Mouse (Mus musculus) thymus, postnatal 25 days (tissue): ENCODE data around the gene Hmcn2.

ENCODE experiments used
- DNase-seq: peaks from one replicate; pipeline ENCODE4 v3.0.0; 2022

The Hmcn2 gene

GRCm38 (mm10) chr2:31490556-31490955, 176.3 kb downstream of the Hmcn2 start:
- DNase-seq = no peak

- DNase-seq = no peak
Measured at GRCm38 (mm10) chr2:31492308-31492707, 178.1 kb downstream of the Hmcn2 start.

DNA sequence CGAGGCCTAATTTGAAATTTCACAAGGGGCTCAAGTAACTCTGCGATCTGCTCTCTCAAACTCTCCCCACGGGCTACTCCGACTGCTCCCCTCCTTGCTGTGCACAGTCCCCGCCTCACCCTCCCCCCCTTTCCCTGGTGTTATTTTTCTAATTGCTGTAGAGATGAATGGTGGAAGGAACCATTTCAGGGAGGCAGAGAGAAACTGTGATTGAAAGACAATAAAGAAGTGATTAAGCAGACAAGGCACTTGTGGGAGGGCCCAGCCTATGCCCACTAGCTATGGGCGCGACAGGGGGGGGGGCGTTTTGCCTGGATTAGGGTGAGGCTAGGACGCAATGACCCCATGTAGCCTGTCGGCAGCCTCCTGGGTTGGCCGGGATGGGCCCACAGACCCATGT, 179.0 kb downstream of the Hmcn2 start:
- no peak for DNase-seq

DNA sequence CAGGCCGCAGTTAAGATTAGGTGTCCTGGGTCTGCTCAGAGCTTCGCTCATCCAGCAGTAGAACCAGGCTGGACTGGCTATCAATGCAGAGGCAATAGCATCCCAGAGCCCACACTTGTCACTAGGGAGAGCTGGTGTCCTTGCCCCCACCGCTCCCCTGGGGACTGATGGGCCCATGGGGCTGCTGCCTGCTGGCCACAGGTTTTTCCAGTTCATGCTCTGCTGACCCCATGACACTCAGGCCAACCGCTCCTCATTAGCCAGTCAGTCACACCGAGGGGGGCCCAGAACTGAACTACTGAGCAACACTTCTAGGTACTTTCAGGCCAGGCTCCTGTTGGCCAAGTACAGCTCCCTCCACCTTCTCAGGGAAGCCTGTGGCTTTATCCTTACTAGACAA, 180.1 kb downstream of the Hmcn2 start:
- no peak for DNase-seq

DNA sequence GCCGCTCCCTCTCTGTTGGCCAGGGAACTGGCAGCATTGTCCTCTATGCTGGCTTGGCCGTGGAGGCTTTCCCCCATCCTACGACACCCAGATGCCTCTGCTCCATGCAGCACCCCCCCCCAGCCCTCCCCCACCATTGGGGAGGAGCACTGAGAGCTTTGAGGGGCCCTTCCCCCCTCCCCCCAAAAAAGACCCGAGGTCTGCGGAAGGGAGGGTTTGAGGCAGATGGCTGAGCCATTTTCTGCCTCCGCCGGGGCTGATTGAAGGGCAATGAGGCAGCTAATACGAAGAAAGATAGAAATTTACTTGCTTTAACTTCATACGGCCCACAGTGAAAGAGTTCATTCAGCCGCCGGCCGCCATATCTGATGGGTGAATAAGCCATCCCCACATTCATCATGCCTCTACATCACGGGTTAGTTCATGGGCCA, 180.8 kb downstream of the Hmcn2 start:
- DNase-seq = no peak

DNA sequence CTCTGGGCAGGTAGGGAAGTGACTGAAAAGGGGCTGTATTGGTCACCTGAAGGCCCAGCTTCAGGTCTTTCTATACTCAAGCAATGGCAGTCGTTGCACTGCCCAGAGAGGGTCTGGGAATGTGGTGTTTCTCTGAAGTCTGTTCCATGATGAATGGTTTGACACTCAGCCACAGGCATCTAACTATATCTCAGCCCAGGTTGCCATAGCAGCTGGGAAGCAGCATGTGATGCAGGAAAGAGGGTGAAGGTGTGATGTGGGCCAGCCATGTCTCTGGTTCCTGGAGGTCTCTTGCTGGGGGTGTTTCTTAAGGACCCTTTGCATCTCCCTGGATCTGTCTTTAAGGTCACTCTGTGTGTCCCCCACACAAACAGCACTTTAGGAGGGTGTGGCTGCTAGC, 181.9 kb downstream of the Hmcn2 start:
- DNase-seq = no peak

- DNase-seq = no peak
Measured at GRCm38 (mm10) chr2:31497113-31497512, 182.9 kb downstream of the Hmcn2 start.

DNA sequence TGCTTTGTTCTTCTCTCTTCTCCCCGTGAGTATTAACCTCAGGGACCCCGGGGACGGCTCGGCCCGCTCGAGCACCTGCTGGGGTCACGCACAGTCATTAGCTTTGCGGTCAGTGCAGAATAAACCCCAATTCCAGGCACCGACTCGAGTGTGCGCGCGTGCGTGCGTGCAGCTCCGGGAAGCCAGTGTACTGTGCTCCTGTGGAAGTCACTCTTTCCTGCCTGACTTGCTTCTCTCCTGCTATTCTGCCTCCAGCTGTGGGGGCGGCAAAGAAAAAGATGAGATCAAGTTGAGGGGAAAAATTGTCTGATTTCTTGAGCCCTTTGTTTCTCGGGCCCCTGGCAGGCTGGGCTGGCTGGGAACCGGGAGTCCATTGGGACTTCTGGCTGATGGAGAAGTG, 183.4 kb downstream of the Hmcn2 start:
- no peak for DNase-seq

- no peak for DNase-seq
Measured at GRCm38 (mm10) chr2:31499327-31500291, 185.4 kb downstream of the Hmcn2 start.

GRCm38 (mm10) chr2:31500292-31501204, 186.3 kb downstream of the Hmcn2 start:
- DNase-seq = no peak

DNA sequence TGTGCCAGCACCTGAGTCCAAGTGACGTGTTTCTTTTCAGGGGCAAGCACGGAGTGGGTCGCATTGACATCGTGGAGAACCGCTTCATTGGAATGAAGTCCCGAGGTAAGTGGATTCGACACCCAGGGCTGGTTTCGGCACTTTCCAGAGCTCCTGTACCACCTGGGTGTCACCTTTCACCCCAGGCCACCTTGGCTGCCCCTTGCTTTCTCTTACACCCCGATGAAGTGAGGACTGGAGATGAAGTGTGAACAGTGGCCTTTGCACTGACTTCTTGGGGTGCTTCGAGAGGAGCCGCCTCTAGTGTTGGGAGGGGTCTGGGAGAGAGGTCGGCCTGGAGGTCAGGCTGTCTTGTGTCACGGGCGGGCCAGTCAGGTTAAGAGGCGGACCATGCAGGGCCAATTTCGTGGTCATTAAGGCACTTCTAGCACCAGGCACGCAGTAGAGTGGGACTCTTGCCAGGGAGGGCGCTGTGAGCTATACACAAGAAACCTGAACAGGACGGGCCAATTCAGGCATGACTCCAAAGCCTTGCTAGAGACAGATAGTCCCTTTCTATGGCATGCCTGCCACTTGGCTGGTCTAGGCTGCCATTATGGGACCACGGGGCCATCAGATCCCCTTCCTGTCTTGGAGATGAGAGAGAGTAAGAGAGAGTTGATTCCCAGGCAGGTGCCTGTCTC, 187.4 kb downstream of the Hmcn2 start:
- no peak for DNase-seq

- no peak for DNase-seq
Measured at GRCm38 (mm10) chr2:31502616-31503522, 188.7 kb downstream of the Hmcn2 start.

- DNase-seq = no peak
Measured at GRCm38 (mm10) chr2:31505472-31505871, 191.3 kb downstream of the Hmcn2 start.

DNA sequence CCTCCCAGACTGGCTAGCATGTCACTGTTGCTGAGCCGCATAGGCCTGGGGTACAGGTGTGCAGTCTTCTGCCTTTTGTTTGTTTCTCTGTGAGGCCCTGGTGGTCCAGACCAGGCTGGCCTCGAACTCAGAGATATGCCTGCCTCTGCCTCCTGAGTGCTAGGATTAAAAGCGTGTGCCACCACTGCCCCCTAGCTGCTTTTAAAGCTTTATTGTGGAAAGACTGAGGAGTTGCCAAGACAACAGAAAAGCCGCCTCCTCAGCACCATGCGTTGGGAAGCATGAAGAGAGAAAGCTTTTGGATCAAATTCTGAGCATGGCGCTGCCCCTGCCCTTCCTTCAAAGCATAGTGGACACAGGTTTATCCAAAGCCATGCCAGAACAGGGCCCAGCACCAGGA, 194.6 kb downstream of the Hmcn2 start:
- DNase-seq = no peak
